Mouse (Mus musculus): ENCODE measurements around the gene Taar8b. TPM values are rescaled to one million over a fixed set of nuclear protein-coding genes. Genes with fewer than 3 reads are reported as not detected.

The Taar8b gene
- not detected in 2 replicates for polyA plus RNA-seq (2015; fragmentation: Nextera tagmentation; extraction: Ambion mirVana)

DNA sequence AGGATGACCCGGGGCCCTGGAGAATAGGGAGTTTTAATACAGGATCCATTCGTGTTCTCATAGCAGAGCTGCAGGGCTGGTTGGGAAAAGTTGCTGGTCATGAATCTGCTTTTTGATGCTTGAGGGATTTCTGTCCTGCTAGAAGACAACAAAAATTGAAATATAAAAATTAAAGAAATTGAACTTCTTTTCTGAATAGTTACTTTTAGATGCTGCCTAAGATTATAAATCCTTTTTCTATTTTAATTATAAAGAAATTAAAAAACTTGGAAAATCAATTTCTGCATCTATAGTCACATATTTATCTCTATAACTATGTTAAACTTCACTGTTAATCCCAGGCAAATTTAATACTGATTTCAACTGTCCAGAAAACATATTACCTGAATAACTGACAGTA lies at the start of gene Taar8b:
Taar8b (minus strand) TSS at position 101 of the 400 bp plus-strand sequence.

DNA sequence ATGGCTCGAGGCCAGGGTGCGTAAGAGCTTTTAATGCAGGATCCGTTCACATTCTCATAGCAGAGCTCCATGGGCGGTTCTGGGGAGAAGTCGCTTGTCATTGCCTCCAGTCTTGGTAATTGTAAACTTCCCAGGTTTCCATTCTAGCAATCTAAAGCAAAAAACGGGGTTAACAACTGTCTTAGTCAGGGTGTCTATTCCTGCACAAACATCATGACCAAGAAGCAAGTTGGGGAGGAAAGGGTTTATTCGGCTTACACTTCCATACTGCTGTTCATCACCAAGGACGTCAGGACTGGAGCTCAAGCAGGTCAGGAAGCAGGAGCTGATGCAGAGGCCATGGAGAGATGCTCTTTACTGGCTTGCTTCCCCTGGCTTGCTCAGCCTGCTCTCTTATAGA lies 17.3 kb upstream of the Taar8b start, which contains the start of gene Taar9:
Taar9 (minus strand) TSS at position 101 of the 400 bp plus-strand sequence.

GRCm38 (mm10) chr10:24101812-24102211 lies 9.7 kb upstream of the Taar8b start, which contains the start of gene Taar8c:
Gene Taar8c, minus strand, starts transcription at chr10:24101912.

DNA sequence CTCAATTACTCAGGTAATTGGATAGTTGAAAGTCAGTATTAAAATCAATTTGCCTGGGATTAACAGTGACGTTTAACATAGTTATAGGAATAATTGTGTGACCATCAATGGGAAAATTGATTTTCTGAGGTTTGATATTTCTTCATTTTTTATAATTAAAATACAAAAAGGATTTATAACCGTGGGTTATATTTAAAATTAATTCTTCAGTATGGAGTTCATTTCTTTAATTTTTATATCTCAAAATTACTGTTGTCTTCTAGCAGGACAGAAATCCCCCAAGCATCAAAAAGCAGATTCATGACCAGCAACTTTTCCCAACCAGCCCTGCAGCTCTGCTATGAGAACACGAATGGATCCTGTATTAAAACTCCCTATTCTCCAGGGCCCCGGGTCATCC lies 15.9 kb downstream of the Taar8b start, which contains the start of gene Taar8a:
Taar8a (plus strand) TSS at position 301 of the 400 bp plus-strand sequence.

GRCm38 (mm10) chr10:24049210-24049609 lies 42.9 kb downstream of the Taar8b start, which contains the start of gene Taar7f:
Gene Taar7f, plus strand, starts transcription at chr10:24049510.

Other genes with a start within 250 kb of the Taar8b start
- gene Vnn3, start 240.8 kb downstream of the Taar8b start, polyA plus RNA-seq (2015; fragmentation: Nextera tagmentation; extraction: Ambion mirVana) = 1.4 TPM in 1 of 2 replicates, not detected in the other
- 0.19 and 0.44 TPM in 2 replicates for gene Vnn1, start 197.6 kb downstream of the Taar8b start, polyA plus RNA-seq (2015; fragmentation: Nextera tagmentation; extraction: Ambion mirVana)
- not detected in 2 replicates for gene Taar1, start 171.9 kb downstream of the Taar8b start, polyA plus RNA-seq (2015; fragmentation: Nextera tagmentation; extraction: Ambion mirVana)
- not detected in 2 replicates for gene Taar2, start 153.7 kb downstream of the Taar8b start, polyA plus RNA-seq (2015; fragmentation: Nextera tagmentation; extraction: Ambion mirVana)
- gene Taar3, start 142.7 kb downstream of the Taar8b start, polyA plus RNA-seq (2015; fragmentation: Nextera tagmentation; extraction: Ambion mirVana) = not detected in 2 replicates
- gene Taar4, start 131.8 kb downstream of the Taar8b start, polyA plus RNA-seq (2015; fragmentation: Nextera tagmentation; extraction: Ambion mirVana) = not detected in 2 replicates
- not detected in 2 replicates for gene Taar5, start 121.6 kb downstream of the Taar8b start, polyA plus RNA-seq (2015; fragmentation: Nextera tagmentation; extraction: Ambion mirVana)
- not detected in 2 replicates for gene Taar6, start 106.6 kb downstream of the Taar8b start, polyA plus RNA-seq (2015; fragmentation: Nextera tagmentation; extraction: Ambion mirVana)
- gene Taar7a, start 98.8 kb downstream of the Taar8b start, polyA plus RNA-seq (2015; fragmentation: Nextera tagmentation; extraction: Ambion mirVana) = not detected in 2 replicates
- gene Taar7b, start 92.4 kb downstream of the Taar8b start, polyA plus RNA-seq (2015; fragmentation: Nextera tagmentation; extraction: Ambion mirVana) = not detected in 2 replicates
- not detected in 2 replicates for gene Taar7d, start 65.1 kb downstream of the Taar8b start, polyA plus RNA-seq (2015; fragmentation: Nextera tagmentation; extraction: Ambion mirVana)
- not detected in 2 replicates for gene Taar7e, start 54.7 kb downstream of the Taar8b start, polyA plus RNA-seq (2015; fragmentation: Nextera tagmentation; extraction: Ambion mirVana)
- gene Taar7f, start 42.8 kb downstream of the Taar8b start, polyA plus RNA-seq (2015; fragmentation: Nextera tagmentation; extraction: Ambion mirVana) = not detected in 2 replicates
- gene Taar8a, start 15.8 kb downstream of the Taar8b start, polyA plus RNA-seq (2015; fragmentation: Nextera tagmentation; extraction: Ambion mirVana) = not detected in 2 replicates
- gene Taar8c, start 9.6 kb upstream of the Taar8b start, polyA plus RNA-seq (2015; fragmentation: Nextera tagmentation; extraction: Ambion mirVana) = not detected in 2 replicates
- gene Taar9, start 17.2 kb upstream of the Taar8b start, polyA plus RNA-seq (2015; fragmentation: Nextera tagmentation; extraction: Ambion mirVana) = not detected in 2 replicates
- gene Stx7, start 57.0 kb upstream of the Taar8b start, polyA plus RNA-seq (2015; fragmentation: Nextera tagmentation; extraction: Ambion mirVana) = 39.1 and 50.0 TPM in 2 replicates
- 3.9 and 4.3 TPM in 2 replicates for gene Moxd1, start 131.2 kb upstream of the Taar8b start, polyA plus RNA-seq (2015; fragmentation: Nextera tagmentation; extraction: Ambion mirVana)